In genomic region chr10:28113879-28114278, GRCm38 (mm10) we compare ENCODE assay signal across 9 mouse cellular contexts. TPM values are rescaled to one million over a fixed set of nuclear protein-coding genes. Genes with fewer than 3 reads are reported as not detected.
DNase-seq lines count a peak whose midpoint lies in the region; ATAC-seq lines count a peak whose summit lies in the region.
"Had no signal": no experiment of that assay in that cellular context is flagged by ENCODE, and none has a peak within 500 bp of the region (broad histone marks: within the 10 kb centered on the region; RNA-seq: fewer than 3 reads in every experiment).

No protein-coding gene starts in this region.

- no peaks in the 10 kb centered on the region for H3K27me3 ChIP-seq in forebrain, embryonic 14.5 days (replicated peaks; ENCODE audit: control insufficient read depth, insufficient read depth, low read length)
- no peaks in the 10 kb centered on the region for H3K27me3 ChIP-seq in forebrain, embryonic 11.5 days (ENCODE audit: control insufficient read depth, insufficient read depth, low read length)
- H3K27me3 ChIP-seq in midbrain, embryonic 14.5 days (ENCODE audit: control insufficient read depth, insufficient read depth, low read length), result no peaks in the 10 kb centered on the region
- H3K27me3 ChIP-seq: embryonic facial prominence, embryonic 12.5 days had no signal

- no peak overlapping the region for H3K4me3 ChIP-seq in forebrain, embryonic 14.5 days (ENCODE audit: low read depth, low read length)
- no peak overlapping the region for H3K4me3 ChIP-seq in forebrain, embryonic 11.5 days (ENCODE audit: low read depth, low read length)
- H3K4me3 ChIP-seq in midbrain, embryonic 14.5 days (replicated peaks; ENCODE audit: low read depth, low read length), result no peak overlapping the region
- H3K4me3 ChIP-seq: embryonic facial prominence, embryonic 12.5 days had no signal

- intact Hi-C loops in heart, postnatal 10 days (cut with DNase I), result loop anchor here (2.0 kb wide), 1 partner anchor 39 kb away; the partner anchor contains the start of gene Ptprk

- ATAC-seq in forebrain, embryonic 14.5 days, result peak; percentile 29; the same call in 1 of the 2 replicates
- no peak for ATAC-seq in forebrain, embryonic 11.5 days (replicated peaks; ENCODE audit: low FRiP score)
- ATAC-seq in midbrain, embryonic 14.5 days (ENCODE audit: low FRiP score, low TSS enrichment), result no peak

- H3K9me3 ChIP-seq in forebrain, embryonic 14.5 days (replicated peaks; ENCODE audit: control insufficient read depth, low read length), result no peaks in the 10 kb centered on the region
- no peaks in the 10 kb centered on the region for H3K9me3 ChIP-seq in forebrain, embryonic 11.5 days (ENCODE audit: control insufficient read depth, low read length)
- no peaks in the 10 kb centered on the region for H3K9me3 ChIP-seq in midbrain, embryonic 14.5 days (ENCODE audit: control insufficient read depth, low read length)
- H3K9me3 ChIP-seq: embryonic facial prominence, embryonic 12.5 days had no signal

- no peak overlapping the region for H3K27ac ChIP-seq in forebrain, embryonic 14.5 days (ENCODE audit: low read depth, low read length)
- H3K27ac ChIP-seq in forebrain, embryonic 11.5 days (ENCODE audit: low read depth, low read length), result no peak overlapping the region
- no peak overlapping the region for H3K27ac ChIP-seq in midbrain, embryonic 14.5 days (replicated peaks; ENCODE audit: low read depth, low read length)
- H3K27ac ChIP-seq: embryonic facial prominence, embryonic 12.5 days had no signal

- H3K4me2 ChIP-seq in forebrain, embryonic 14.5 days (ENCODE audit: low read length), result no peak overlapping the region
- no peak overlapping the region for H3K4me2 ChIP-seq in forebrain, embryonic 11.5 days (ENCODE audit: low read depth, low read length, severe bottlenecking)
- H3K4me2 ChIP-seq in midbrain, embryonic 14.5 days (ENCODE audit: low read length), result no peak overlapping the region
- H3K4me2 ChIP-seq: embryonic facial prominence, embryonic 12.5 days had no signal

- 72% methylated on average over 3 of the region's 3 CpGs for WGBS in forebrain, embryonic 14.5 days
- WGBS in forebrain, embryonic 11.5 days, result 79% methylated on average over 3 of the region's 3 CpGs
- 83% methylated on average over 3 of the region's 3 CpGs for WGBS in midbrain, embryonic 14.5 days

- H3K9ac ChIP-seq in forebrain, embryonic 14.5 days (ENCODE audit: low read length), result no peak overlapping the region
- no peak overlapping the region for H3K9ac ChIP-seq in forebrain, embryonic 11.5 days (ENCODE audit: low read length)
- H3K9ac ChIP-seq in midbrain, embryonic 14.5 days (replicated peaks; ENCODE audit: low read length), result no peak overlapping the region
- H3K9ac ChIP-seq: embryonic facial prominence, embryonic 12.5 days had no signal

- H3K36me3 ChIP-seq in forebrain, embryonic 14.5 days (ENCODE audit: control insufficient read depth, insufficient read depth, low read length), result no peaks in the 10 kb centered on the region
- no peaks in the 10 kb centered on the region for H3K36me3 ChIP-seq in forebrain, embryonic 11.5 days (ENCODE audit: control insufficient read depth, insufficient read depth, low read length)
- H3K36me3 ChIP-seq in midbrain, embryonic 14.5 days (ENCODE audit: control insufficient read depth, insufficient read depth, low read length), result no peaks in the 10 kb centered on the region
- H3K36me3 ChIP-seq: embryonic facial prominence, embryonic 12.5 days had no signal

- H3K4me1 ChIP-seq in forebrain, embryonic 14.5 days (ENCODE audit: control insufficient read depth, insufficient read depth, low read length), result peaks cover 3% of the 10 kb centered on the region; the same call in 1 of the 2 replicates
- peaks cover 6% of the 10 kb centered on the region for H3K4me1 ChIP-seq in forebrain, embryonic 11.5 days (replicated peaks; ENCODE audit: control insufficient read depth, insufficient read depth, low read length)
- no peaks in the 10 kb centered on the region for H3K4me1 ChIP-seq in midbrain, embryonic 14.5 days (ENCODE audit: control insufficient read depth, insufficient read depth, low read length)
- H3K4me1 ChIP-seq: embryonic facial prominence, embryonic 12.5 days had no signal

- DNase-seq in forebrain, embryonic 14.5 days (ENCODE audit: low spot score), result peak; percentile 43
- DNase-seq in forebrain, embryonic 11.5 days (ENCODE audit: low spot score), result no peak
- DNase-seq in adipocyte (ENCODE audit: low spot score), result peak; percentile 14
- DNase-seq in heart, postnatal 10 days, result peak; percentile 42 to 47
- DNase-seq in lung, postnatal 14 days, result peak; percentile 51
- DNase-seq in yolk sac, embryonic 10.5 days (ENCODE audit: low spot score), result no peak
- no peak for DNase-seq in midbrain, embryonic 14.5 days
- DNase-seq in T-cell, adult 2 months (ENCODE audit: low spot score), result no peak

RNA-seq across cellular contexts. Expression of gene Ptprk, which starts 39.3 kb away (rescaled TPM):
- 14.7 and 20.3 TPM in 2 replicates for polyA plus RNA-seq in forebrain, embryonic 14.5 days (2014; fragmentation: Nextera tagmentation; extraction: Ambion mirVana)
- polyA plus RNA-seq in forebrain, embryonic 11.5 days (2014; fragmentation: Nextera tagmentation; extraction: Ambion mirVana), result 27.4 and 29.7 TPM in 2 replicates
- total RNA-seq in heart, postnatal 10 days (2021), result 10 to 100 TPM; 45.4 to 50.1 TPM
- polyA plus RNA-seq in midbrain, embryonic 14.5 days (2014; fragmentation: Nextera tagmentation; extraction: Ambion mirVana), result 26.4 and 26.6 TPM in 2 replicates

Comparison
In these comparisons a context has a peak if more than half of its experiments do, and no peak if none do; other contexts are left out.
1. DNase-seq: peak in forebrain, embryonic 14.5 days (single experiment), adipocyte (single experiment), heart, postnatal 10 days (2 of 2) and lung, postnatal 14 days (single experiment); none in forebrain, embryonic 11.5 days (single experiment), yolk sac, embryonic 10.5 days (single experiment), midbrain, embryonic 14.5 days (single experiment) and T-cell, adult 2 months (single experiment).